23 mouse cellular contexts compared by ENCODE assay signal in genomic region chr4:80922654-80923053, GRCm38 (mm10). TPM values are rescaled to one million over a fixed set of nuclear protein-coding genes. Genes with fewer than 3 reads are reported as not detected.
A peak's percentile ranks its signal among the peaks of the same experiment; 100 is the strongest.
DNase-seq lines count a peak whose midpoint lies in the region; ATAC-seq and TF ChIP-seq lines count a peak whose summit lies in the region.
"Had no signal": no experiment of that assay in that cellular context is flagged by ENCODE, and none has a peak within 500 bp of the region (broad histone marks: within the 10 kb centered on the region; RNA-seq: fewer than 3 reads in every experiment).

No protein-coding gene starts in this region.

- no peak for TF ChIP-seq CTCF in layer of hippocampus, adult 2 months (conservative IDR thresholded peaks at IDR 0.05)
- no peak for TF ChIP-seq CTCF in liver, adult 2 months (IDR thresholded peaks at IDR 0.05; ENCODE audit: low read depth, low read length)
- TF ChIP-seq CTCF in liver, postnatal 0 days (IDR thresholded peaks at IDR 0.05; ENCODE audit: low read depth), result no peak

- H3K9me3 ChIP-seq in liver, embryonic 11.5 days (ENCODE audit: control insufficient read depth, low read length), result no peaks in the 10 kb centered on the region
- no peaks in the 10 kb centered on the region for H3K9me3 ChIP-seq in liver, postnatal 0 days (ENCODE audit: low read length)
- no peaks in the 10 kb centered on the region for H3K9me3 ChIP-seq in hindbrain, embryonic 14.5 days (ENCODE audit: control insufficient read depth, low read length)
- H3K9me3 ChIP-seq: G1E had no signal

- H3K36me3 ChIP-seq in liver, adult 2 months (ENCODE audit: control insufficient read depth, insufficient read depth, low read length), result peaks cover 3% of the 10 kb centered on the region
- H3K36me3 ChIP-seq in liver, embryonic 11.5 days (ENCODE audit: control insufficient read depth, insufficient read depth, low read length), result no peaks in the 10 kb centered on the region
- no peaks in the 10 kb centered on the region for H3K36me3 ChIP-seq in liver, postnatal 0 days (replicated peaks; ENCODE audit: insufficient read depth, low read length)
- H3K36me3 ChIP-seq in myocyte (ENCODE audit: control insufficient read depth, insufficient read depth), result no peaks in the 10 kb centered on the region
- no peaks in the 10 kb centered on the region for H3K36me3 ChIP-seq in hindbrain, embryonic 14.5 days (replicated peaks; ENCODE audit: control insufficient read depth, insufficient read depth)
- H3K36me3 ChIP-seq: G1E had no signal

- no peak for TF ChIP-seq EP300 in liver, postnatal 0 days (IDR thresholded peaks at IDR 0.05; ENCODE audit: low read depth)

- no peak for DNase-seq in layer of hippocampus, adult 2 months (ENCODE audit: low spot score in 2 of 2)
- DNase-seq in layer of hippocampus, adult 9-11 months, result no peak
- DNase-seq in liver, adult 2 months (ENCODE audit: extremely low read depth, low read depth, low spot score), result peak; percentile 81
- DNase-seq in liver, embryonic 11.5 days (ENCODE audit: low spot score), result no peak
- DNase-seq in liver, postnatal 0 days, result no peak
- DNase-seq in liver, result no peak
- no peak for DNase-seq in hindbrain, embryonic 14.5 days (ENCODE audit: low spot score)
- DNase-seq: adrenal gland, adult 2 months; adrenal gland, adult 8-10 months; adrenal gland, postnatal 10 days; adrenal gland, postnatal 14 days; adrenal gland, postnatal 25 days; adrenal gland, postnatal 36 days; B cell, adult 2 months; cerebellum, adult 11 months; cerebellum, adult 11-12 months had no signal

- no peak for ATAC-seq in liver, embryonic 11.5 days (replicated peaks; ENCODE audit: low FRiP score)
- ATAC-seq in liver, postnatal 0 days, result peak; percentile 70
- no peak for ATAC-seq in hindbrain, embryonic 14.5 days (ENCODE audit: low FRiP score)
- ATAC-seq: activated CD4-positive, CD25-positive, alpha-beta regulatory T cell, adult 4 months; CD4-positive, CD25-positive, alpha-beta regulatory T cell, adult 4 months had no signal

- H3K4me1 ChIP-seq in liver, adult 2 months (ENCODE audit: control insufficient read depth, insufficient read depth, low read length), result peaks cover 48% of the 10 kb centered on the region
- H3K4me1 ChIP-seq in liver, embryonic 11.5 days (replicated peaks; ENCODE audit: control insufficient read depth, insufficient read depth, low read length), result no peaks in the 10 kb centered on the region
- H3K4me1 ChIP-seq in liver, postnatal 0 days (ENCODE audit: insufficient read depth), result 0 out of 2 replicates have a peak, but pooled peaks cover 4% of the 10 kb centered on the region
- H3K4me1 ChIP-seq in hindbrain, embryonic 14.5 days (replicated peaks; ENCODE audit: control insufficient read depth, insufficient read depth, low read length), result no peaks in the 10 kb centered on the region

- H3K4me2 ChIP-seq in liver, embryonic 11.5 days, result no peak overlapping the region
- no peak overlapping the region for H3K4me2 ChIP-seq in liver, postnatal 0 days (ENCODE audit: low read depth, low read length)
- peak overlapping the region; percentile 47 for H3K4me2 ChIP-seq in myocyte (ENCODE audit: low read depth)
- H3K4me2 ChIP-seq in hindbrain, embryonic 14.5 days (replicated peaks), result no peak overlapping the region

- no peak for TF ChIP-seq POLR2A in liver, adult 2 months (IDR thresholded peaks at IDR 0.05; ENCODE audit: extremely low read depth, insufficient read depth, low read length)
- TF ChIP-seq POLR2A in myocyte (IDR thresholded peaks at IDR 0.05; ENCODE audit: insufficient read length, low read depth), result no peak

- WGBS in liver, adult 2 months, result 20% methylated on average over 2 of the region's 2 CpGs
- WGBS in liver, embryonic 11.5 days, result 80% methylated on average over 2 of the region's 2 CpGs
- WGBS in liver, postnatal 0 days (ENCODE audit: insufficient replicate concordance), result 67% methylated on average over 2 of the region's 2 CpGs
- 92% methylated on average over 2 of the region's 2 CpGs for WGBS in hindbrain, embryonic 14.5 days

- no peak overlapping the region for H3K9ac ChIP-seq in liver, adult 2 months (ENCODE audit: low read depth, low read length)
- no peak overlapping the region for H3K9ac ChIP-seq in liver, embryonic 11.5 days (ENCODE audit: low read depth, low read length)
- no peak overlapping the region for H3K9ac ChIP-seq in liver, postnatal 0 days (replicated peaks)
- no peak overlapping the region for H3K9ac ChIP-seq in hindbrain, embryonic 14.5 days

- H3K27ac ChIP-seq in layer of hippocampus, adult 2 months, result peak overlapping the region; percentile 63
- peak overlapping the region; percentile 85 for H3K27ac ChIP-seq in liver, adult 2 months (replicated peaks; ENCODE audit: insufficient read depth, low read depth, low read length)
- no peak overlapping the region for H3K27ac ChIP-seq in liver, embryonic 11.5 days (ENCODE audit: low read depth, low read length)
- H3K27ac ChIP-seq in liver, postnatal 0 days (ENCODE audit: low read depth), result peak overlapping the region; percentile 87
- no peak overlapping the region for H3K27ac ChIP-seq in hindbrain, embryonic 14.5 days

- no peak overlapping the region for H3ac ChIP-seq in myocyte (ENCODE audit: control insufficient read depth, insufficient read length)

- peaks cover 14% of the 10 kb centered on the region; the same call in 1 of the 2 replicates for H3K79me2 ChIP-seq in liver, adult 2 months (ENCODE audit: control insufficient read depth, insufficient read depth, low read length)
- H3K79me2 ChIP-seq in myocyte (ENCODE audit: control insufficient read depth, insufficient read depth), result peaks cover 99% of the 10 kb centered on the region

- no peak overlapping the region for H3K4me3 ChIP-seq in layer of hippocampus, adult 2 months
- peak overlapping the region; percentile 3; the same call in 1 of the 2 replicates for H3K4me3 ChIP-seq in liver, adult 2 months (ENCODE audit: insufficient read depth, low read depth, low read length)
- no peak overlapping the region for H3K4me3 ChIP-seq in liver, embryonic 11.5 days (ENCODE audit: low read depth, low read length)
- H3K4me3 ChIP-seq in liver, postnatal 0 days (ENCODE audit: low read depth, low read length), result no peak overlapping the region
- H3K4me3 ChIP-seq in myocyte, result no peak overlapping the region
- no peak overlapping the region for H3K4me3 ChIP-seq in hindbrain, embryonic 14.5 days (replicated peaks; ENCODE audit: low read length)

- no peaks in the 10 kb centered on the region for H3K27me3 ChIP-seq in liver, adult 2 months (ENCODE audit: control insufficient read depth, insufficient read depth, low read length)
- no peaks in the 10 kb centered on the region for H3K27me3 ChIP-seq in liver, embryonic 11.5 days (replicated peaks; ENCODE audit: control insufficient read depth, insufficient read depth, low read length)
- H3K27me3 ChIP-seq in liver, postnatal 0 days (ENCODE audit: insufficient read depth, low read length), result no peaks in the 10 kb centered on the region
- no peaks in the 10 kb centered on the region for H3K27me3 ChIP-seq in myocyte (ENCODE audit: control insufficient read depth, insufficient read depth, insufficient read length)
- H3K27me3 ChIP-seq in hindbrain, embryonic 14.5 days (ENCODE audit: control insufficient read depth, insufficient read depth, low read length), result no peaks in the 10 kb centered on the region
- H3K27me3 ChIP-seq: CH12.LX, Patski had no signal

TF ChIP-seq in myocyte, 11 proteins besides CTCF, POLR2A, EP300 and RAD21:
- TF ChIP-seq MAX (IDR thresholded peaks at IDR 0.05; ENCODE audit: low read depth), result no peak
- no peak for TF ChIP-seq POLR2AphosphoS2 (IDR thresholded peaks at IDR 0.05; ENCODE audit: insufficient read length, low read depth)
- no peak for TF ChIP-seq TCF3 (IDR thresholded peaks at IDR 0.05; ENCODE audit: insufficient read length, low read depth)
- no peak for TF ChIP-seq TCF12 (IDR thresholded peaks at IDR 0.05; ENCODE audit: insufficient read depth, poor library complexity, severe bottlenecking)
- no peak for TF ChIP-seq USF1 (IDR thresholded peaks at IDR 0.05; ENCODE audit: low read depth)
- TF ChIP-seq CEBPB (IDR thresholded peaks at IDR 0.05; ENCODE audit: insufficient read depth, poor library complexity, severe bottlenecking), result no peak
- no peak for TF ChIP-seq MYOG (IDR thresholded peaks at IDR 0.05; ENCODE audit: control insufficient read depth in 1 of 3, insufficient read depth in 1 of 3, insufficient read length in 2 of 3, low read depth in 2 of 3)
- no peak for TF ChIP-seq MYOD1 (IDR thresholded peaks at IDR 0.05; ENCODE audit: control insufficient read depth in 1 of 3, insufficient read length in 2 of 3, low read depth in 2 of 3)
- TF ChIP-seq REST (IDR thresholded peaks at IDR 0.05; ENCODE audit: insufficient read depth, insufficient read length), result no peak
- no peak for TF ChIP-seq SRF (IDR thresholded peaks at IDR 0.05; ENCODE audit: control insufficient read depth, insufficient read length, low read depth)
- no peak for TF ChIP-seq E2F4 (IDR thresholded peaks at IDR 0.05; ENCODE audit: insufficient read depth)

RNA-seq across cellular contexts. Expression of gene Lurap1l, which starts 12.2 kb away (rescaled TPM):
- 10 to 100 TPM; 31.1 to 34.2 TPM for total RNA-seq in layer of hippocampus, adult 2 months (2021)
- 43.5 and 43.8 TPM in 2 replicates for total RNA-seq in liver, adult 2 months (2014; rRNA removed)
- polyA plus RNA-seq in liver, adult 2 months (2012; rRNA removed), result 15.0 and 15.3 TPM in 2 replicates
- polyA plus RNA-seq in liver, embryonic 11.5 days (2014; fragmentation: Nextera tagmentation; extraction: Ambion mirVana), result 3.8 and 3.9 TPM in 2 replicates
- polyA plus RNA-seq in liver, postnatal 0 days (2015; fragmentation: Nextera tagmentation; extraction: Ambion mirVana), result 14.2 and 19.7 TPM in 2 replicates
- polyA plus RNA-seq in myocyte (2012; fragmentation: generic; extraction: Trizol), result 15.9 TPM
- polyA plus RNA-seq in hindbrain, embryonic 14.5 days (2014; fragmentation: Nextera tagmentation; extraction: Ambion mirVana), result 11.4 and 12.3 TPM in 2 replicates
- total RNA-seq: CH12.LX, MEL had no signal
- polyA plus RNA-seq: activated CD4-positive, CD25-positive, alpha-beta regulatory T cell, adult 4 months; CD4-positive, CD25-positive, alpha-beta regulatory T cell, adult 4 months; G1E had no signal

Comparison
In these comparisons a context has a peak if more than half of its experiments do, and no peak if none do; other contexts are left out.
1. H3K27ac ChIP-seq: peak in layer of hippocampus, adult 2 months (single experiment), liver, adult 2 months (single experiment) and liver, postnatal 0 days (single experiment); none in liver, embryonic 11.5 days (single experiment) and hindbrain, embryonic 14.5 days (single experiment).